Mouse (Mus musculus): ENCODE results near the gene Enox1.

DNA sequence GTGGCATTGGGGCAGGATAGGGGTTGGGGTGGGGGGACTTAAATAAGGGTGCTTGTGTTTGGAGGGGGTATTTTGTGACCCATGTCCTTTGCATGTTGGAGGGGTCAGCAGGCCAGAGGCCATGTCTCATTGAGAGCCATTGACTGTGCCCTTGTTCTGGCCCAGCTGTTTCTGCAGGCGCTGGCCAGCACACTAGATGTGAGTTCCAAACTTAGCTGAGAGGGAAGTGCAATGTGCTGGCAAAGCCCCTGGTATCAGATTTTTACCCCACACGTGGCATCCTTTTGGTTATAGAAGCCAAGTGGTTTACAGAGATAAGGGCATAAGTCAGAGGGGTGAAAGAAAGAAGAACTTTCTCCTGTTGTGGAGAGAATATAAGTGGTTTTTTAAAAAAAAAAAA is 218.5 kb downstream of the Enox1 start:
- TF ChIP-seq POLR2A (IDR thresholded peaks at IDR 0.05; ENCODE audit: low read depth, low read length) (no peak), CTCF (IDR thresholded peaks at IDR 0.05; ENCODE audit: extremely low read depth, insufficient read length, insufficient replicate concordance, low read depth, low read length) (no peak)
